Mouse (Mus musculus) myocyte (in vitro differentiated cells): ENCODE measurements around the gene Qrich2. TPM values are rescaled to one million over a fixed set of nuclear protein-coding genes. Genes with fewer than 3 reads are reported as not detected.
A peak's percentile ranks its signal among the peaks of the same experiment; 100 is the strongest.

Experiments
- H3K27me3 ChIP-seq: one replicate; pipeline ENCODE4 v1.6.1; 2011; ENCODE audit not compliant: control insufficient read depth, insufficient read depth, insufficient read length
- H3K36me3 ChIP-seq: one replicate; pipeline ENCODE4 v1.6.1; 2011; ENCODE audit not compliant: control insufficient read depth, insufficient read depth
- H3K4me2 ChIP-seq: one replicate; pipeline ENCODE4 v1.6.1; 2011; ENCODE audit warnings: low read depth, control low read depth
- H3K4me3 ChIP-seq: one replicate; pipeline ENCODE4 v1.5.1; 2011; ENCODE audit warnings: mild to moderate bottlenecking, control low read depth, moderate library complexity
- H3K79me2 ChIP-seq: one replicate; pipeline ENCODE4 v1.6.1; 2011; ENCODE audit not compliant: control insufficient read depth, insufficient read depth
- H3ac ChIP-seq: one replicate; pipeline ENCODE4 v1.6.1; 2011; ENCODE audit not compliant: control insufficient read depth, insufficient read length
- CEBPB ChIP-seq: IDR thresholded peaks from 2 replicates; pipeline ENCODE4 v1.6.1; 2011; ENCODE audit warnings: mild to moderate bottlenecking, moderate library complexity; ENCODE audit not compliant: poor library complexity, insufficient read depth, severe bottlenecking
- E2F4 ChIP-seq: IDR thresholded peaks from one replicate; pipeline ENCODE4 v1.6.1; 2011; ENCODE audit warnings: mild to moderate bottlenecking, control low read depth, moderate library complexity; ENCODE audit not compliant: insufficient read depth
- MAX ChIP-seq: IDR thresholded peaks from one replicate; pipeline ENCODE4 v1.6.1; 2011; ENCODE audit warnings: low read depth, mild to moderate bottlenecking, control low read depth
- MYOD1 ChIP-seq, 3 experiments: IDR thresholded peaks; one replicate each; pipeline ENCODE4 v1.6.1; 2011; ENCODE audit warnings: control low read depth in 2 of 3, low read depth in 2 of 3, mild to moderate bottlenecking in 2 of 3, moderate library complexity in 1 of 3; ENCODE audit not compliant: insufficient read length in 2 of 3, control insufficient read depth in 1 of 3
- MYOG ChIP-seq, 3 experiments: IDR thresholded peaks; one replicate each; pipeline ENCODE4 v1.6.1; 2011; ENCODE audit warnings: control low read depth in 2 of 3, low read depth in 2 of 3, mild to moderate bottlenecking in 2 of 3; ENCODE audit not compliant: insufficient read length in 2 of 3, control insufficient read depth in 1 of 3, insufficient read depth in 1 of 3
- POLR2A ChIP-seq: IDR thresholded peaks from one replicate; pipeline ENCODE4 v1.6.1; 2011; ENCODE audit warnings: low read depth, mild to moderate bottlenecking, control low read depth, moderate library complexity; ENCODE audit not compliant: insufficient read length
- POLR2AphosphoS2 ChIP-seq: IDR thresholded peaks from one replicate; pipeline ENCODE4 v1.6.1; 2011; ENCODE audit warnings: low read depth, control low read depth; ENCODE audit not compliant: insufficient read length
- REST ChIP-seq: IDR thresholded peaks from one replicate; pipeline ENCODE4 v1.6.1; 2011; ENCODE audit warnings: mild to moderate bottlenecking, control low read depth, moderate library complexity; ENCODE audit not compliant: insufficient read depth, insufficient read length
- SRF ChIP-seq: IDR thresholded peaks from one replicate; pipeline ENCODE4 v1.6.1; 2011; ENCODE audit warnings: low read depth; ENCODE audit not compliant: control insufficient read depth, insufficient read length
- TCF12 ChIP-seq: IDR thresholded peaks from one replicate; pipeline ENCODE4 v1.6.1; 2011; ENCODE audit warnings: mild to moderate bottlenecking, control low read depth; ENCODE audit not compliant: poor library complexity, insufficient read depth, severe bottlenecking
- TCF3 ChIP-seq: IDR thresholded peaks from one replicate; pipeline ENCODE4 v1.6.1; 2011; ENCODE audit warnings: low read depth, control low read depth; ENCODE audit not compliant: insufficient read length
- USF1 ChIP-seq: IDR thresholded peaks from one replicate; pipeline ENCODE4 v1.6.1; 2011; ENCODE audit warnings: low read depth, mild to moderate bottlenecking, control low read depth, moderate library complexity
- polyA plus RNA-seq: library from polyadenylated mRNA; unstranded; fragments of >200 nt; fragmentation: generic; extraction: Trizol; gene quantifications from one replicate; pipeline ENCODE4 v1.2.1, GENCODE M21; 2012; ENCODE audit warnings: missing spikeins

Qrich2 gene
- polyA plus RNA-seq, 1 experiment = not detected

GRCm38 (mm10) chr11:116439269-116440240 is 26.5 kb downstream of the Qrich2 start:
- no peaks in the 10 kb centered on the region for H3K27me3 ChIP-seq
- H3K36me3 ChIP-seq = no peaks in the 10 kb centered on the region
- no peak for TF ChIP-seq USF1
- no peak for TF ChIP-seq MYOD1 (IDR thresholded peaks at IDR 0.05; ENCODE audit: control insufficient read depth in 1 of 3, insufficient read length in 2 of 3, low read depth in 2 of 3)
- TF ChIP-seq POLR2A = peak; percentile 9
- no peak for TF ChIP-seq E2F4
- TF ChIP-seq SRF = no peak
- TF ChIP-seq CEBPB = no peak
- TF ChIP-seq TCF3 = no peak
- peak; percentile 81 for TF ChIP-seq POLR2AphosphoS2
- TF ChIP-seq MYOG (IDR thresholded peaks at IDR 0.05; ENCODE audit: control insufficient read depth in 1 of 3, insufficient read depth in 1 of 3, insufficient read length in 2 of 3, low read depth in 2 of 3) = no peak
- TF ChIP-seq REST = no peak
- TF ChIP-seq MAX = no peak
- H3K79me2 ChIP-seq = peaks cover 17% of the 10 kb centered on the region
- H3K4me2 ChIP-seq = no peak overlapping the region
- H3ac ChIP-seq = no peak overlapping the region
- H3K4me3 ChIP-seq = no peak overlapping the region

GRCm38 (mm10) chr11:116437541-116437940 is 28.5 kb downstream of the Qrich2 start:
- Histone ChIP-seq H3K27me3 (no peaks in the 10 kb centered on the region), H3K36me3 (no peaks in the 10 kb centered on the region), H3K4me3 (no peak overlapping the region), H3K79me2 (peaks cover 18% of the 10 kb centered on the region), H3ac (no peak overlapping the region), H3K4me2 (no peak overlapping the region)
- no peak for TF ChIP-seq TCF12
- TF ChIP-seq CEBPB = no peak

DNA sequence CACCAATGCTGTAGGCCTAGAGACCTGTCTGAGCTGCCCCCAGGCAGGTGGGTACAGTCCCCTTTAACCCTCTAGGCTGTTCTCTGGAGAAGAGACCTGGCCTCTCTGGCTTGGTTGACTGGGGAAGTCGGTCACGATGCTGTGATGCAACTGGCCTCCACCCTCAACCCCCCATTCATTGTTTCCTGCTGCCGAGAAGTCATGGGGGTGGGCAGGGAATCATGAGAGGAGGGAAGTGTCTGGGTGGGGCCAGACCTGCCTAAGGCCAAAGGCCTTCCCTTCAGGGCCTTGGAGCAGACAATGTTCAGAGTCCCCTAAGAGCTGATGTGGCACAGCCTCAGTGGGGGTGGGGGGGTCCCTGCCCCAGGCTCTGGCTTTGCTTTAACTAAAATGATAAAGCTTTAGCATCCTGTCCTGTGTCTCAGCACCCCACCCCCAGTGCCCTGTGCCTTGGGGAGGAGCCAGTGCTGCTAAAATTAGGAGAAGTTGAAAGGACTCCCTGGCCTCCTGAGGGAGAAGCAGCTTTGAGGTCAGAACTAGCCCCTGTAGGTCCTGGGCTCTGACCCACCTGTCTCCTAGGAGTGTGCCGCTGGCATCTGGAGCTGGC is 29.2 kb downstream of the Qrich2 start:
- Histone ChIP-seq H3K4me2 (peak overlapping the region; percentile 38), H3ac (no peak overlapping the region), H3K27me3 (no peaks in the 10 kb centered on the region), H3K36me3 (no peaks in the 10 kb centered on the region), H3K4me3 (no peak overlapping the region), H3K79me2 (peaks cover 18% of the 10 kb centered on the region)
- TF ChIP-seq MYOD1 (IDR thresholded peaks at IDR 0.05; ENCODE audit: control insufficient read depth in 1 of 3, insufficient read length in 2 of 3, low read depth in 2 of 3) (peak in 1 of 3 experiments; percentile 26), POLR2A (no peak), E2F4 (no peak), MYOG (IDR thresholded peaks at IDR 0.05; ENCODE audit: control insufficient read depth in 1 of 3, insufficient read depth in 1 of 3, insufficient read length in 2 of 3, low read depth in 2 of 3) (no peak), POLR2AphosphoS2 (peak; percentile 18)

DNA sequence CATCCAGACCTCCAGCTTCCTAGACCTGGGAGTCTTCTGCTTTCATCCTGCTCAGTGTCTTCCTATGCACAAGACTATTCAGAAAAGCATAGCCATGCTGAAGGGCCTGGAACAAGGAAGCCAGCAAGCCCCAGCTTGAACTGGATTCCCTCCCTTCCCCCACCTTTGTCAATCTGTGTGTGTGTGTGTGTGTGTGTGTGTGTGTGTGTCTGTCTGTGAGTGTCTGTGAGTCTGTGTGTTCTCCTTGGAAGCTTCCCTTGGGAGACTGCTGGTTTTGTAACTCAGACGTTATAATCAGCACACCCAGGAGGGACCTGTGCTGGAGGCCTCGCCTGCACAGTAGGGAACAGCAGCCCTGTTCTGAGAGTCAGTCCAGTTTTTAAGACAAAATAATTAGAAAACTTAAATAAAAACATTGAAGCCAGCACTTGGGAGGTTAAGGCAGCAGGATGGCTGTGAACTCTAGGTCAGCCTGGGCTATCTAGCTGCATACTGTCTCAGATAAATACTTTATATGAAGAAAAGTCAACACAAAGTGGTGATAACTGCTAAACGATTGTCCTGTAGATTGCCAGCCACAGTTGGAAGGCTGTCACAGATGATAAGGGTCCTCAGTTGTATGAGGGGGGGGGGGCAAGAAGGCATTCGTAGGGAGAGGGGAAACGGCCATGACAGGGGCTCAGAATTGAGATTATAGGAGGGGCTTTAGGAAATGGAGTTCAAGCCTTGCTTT is 29.9 kb downstream of the Qrich2 start:
- Histone ChIP-seq H3K4me3 (peak overlapping the region; percentile 55), H3K79me2 (peaks cover 18% of the 10 kb centered on the region)

More for the DNA sequence above, 29.9 kb downstream of the Qrich2 start:
- Histone ChIP-seq H3ac (no peak overlapping the region), H3K36me3 (no peaks in the 10 kb centered on the region), H3K27me3 (no peaks in the 10 kb centered on the region), H3K4me2 (peak overlapping the region; percentile 38)
- TF ChIP-seq E2F4 (no peak), POLR2AphosphoS2 (no peak), MAX (no peak), MYOG (IDR thresholded peaks at IDR 0.05; ENCODE audit: control insufficient read depth in 1 of 3, insufficient read depth in 1 of 3, insufficient read length in 2 of 3, low read depth in 2 of 3) (no peak), SRF (no peak), MYOD1 (IDR thresholded peaks at IDR 0.05; ENCODE audit: control insufficient read depth in 1 of 3, insufficient read length in 2 of 3, low read depth in 2 of 3) (no peak), USF1 (no peak), TCF3 (no peak), CEBPB (no peak), POLR2A (no peak), TCF12 (no peak), REST (no peak)
